Mouse (Mus musculus): Measurements from ENCODE around the gene Hsd17b6. TPM values are rescaled to one million over a fixed set of nuclear protein-coding genes. Genes with fewer than 3 reads are reported as not detected.
A peak's percentile ranks its signal among the peaks of the same experiment; 100 is the strongest.

Hsd17b6 gene
- polyA plus RNA-seq, 1 experiment from 2014 or later = not detected

DNA sequence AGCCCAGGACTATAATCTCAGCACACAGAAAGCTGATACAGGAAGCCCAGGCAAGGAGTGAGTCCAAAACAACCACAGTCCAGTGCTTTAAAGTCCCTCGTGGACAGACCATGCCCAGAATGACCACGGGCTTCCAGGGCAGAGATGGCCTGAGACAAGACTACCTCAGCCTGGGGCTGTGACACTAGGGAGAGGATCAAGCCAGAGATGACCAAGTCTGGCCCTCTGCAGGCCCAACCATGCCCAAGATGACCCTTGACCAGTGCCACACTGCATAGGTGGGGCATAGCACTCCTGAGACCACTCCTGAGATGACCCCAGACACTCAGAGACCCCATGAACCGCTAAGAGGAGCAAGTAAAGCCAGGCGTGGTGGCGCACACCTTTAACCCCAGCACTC is 2.3 kb upstream of the Hsd17b6 start:
- H3K27me3 ChIP-seq = peaks cover 19% of the 10 kb centered on the region
- in situ Hi-C loops (cut with MboI; ENCODE audit: low pct_unique_long_range_greater_than_20kb) = loop anchor here (5.0 to 10.0 kb wide), 2 partner anchors 67 to 275 kb away; partner anchors contain the start of gene Zbtb39
- ATAC-seq (no peak), DNase-seq (ENCODE audit: low read depth, low spot score) (no peak)
- POLR2A ChIA-PET = no interaction called here
- CTCF ChIA-PET = interaction anchor here (2.2 kb wide), 1 partner anchor 66 kb away, joined by 4 read pairs; no protein-coding TSS in a partner anchor
- no peak for TF ChIP-seq CTCF (IDR thresholded peaks at IDR 0.05)

GRCm38 (mm10) chr10:128008207-128008889 is 937 bp upstream of the Hsd17b6 start:
- ChIA-PET POLR2A (interaction anchor here (0.6 to 0.8 kb wide), 2 partner anchors 25 to 60 kb away, joined by 3 to 4 read pairs; no protein-coding TSS in a partner anchor), CTCF (interaction anchor here (0.9 to 2.2 kb wide), 15 partner anchors 13 to 366 kb away, joined by 3 to 9 read pairs (median 4); partner anchors contain the start of gene Stat6)
- H3K27me3 ChIP-seq = peaks cover 19% of the 10 kb centered on the region
- no peak for ATAC-seq
- in situ Hi-C loops (cut with MboI; ENCODE audit: low pct_unique_long_range_greater_than_20kb) = loop anchor here (5.0 to 10.0 kb wide), 2 partner anchors 66 to 274 kb away; partner anchors contain the start of gene Zbtb39
- peak; percentile 73 for TF ChIP-seq CTCF (IDR thresholded peaks at IDR 0.05)
- peak; percentile 19 for DNase-seq (ENCODE audit: low read depth, low spot score)

GRCm38 (mm10) chr10:128005479-128005878 is 1.9 kb downstream of the Hsd17b6 start:
- in situ Hi-C loops (cut with MboI; ENCODE audit: low pct_unique_long_range_greater_than_20kb) = loop anchor here (5.0 to 10.0 kb wide), 2 partner anchors 63 to 271 kb away; partner anchors contain the start of gene Zbtb39
- peaks cover 30% of the 10 kb centered on the region for H3K27me3 ChIP-seq
- no peak for DNase-seq (ENCODE audit: low read depth, low spot score)
- no peak for TF ChIP-seq CTCF (IDR thresholded peaks at IDR 0.05)
- ATAC-seq = no peak
- POLR2A ChIA-PET = no interaction called here
- CTCF ChIA-PET = interaction anchor here (1.2 to 2.7 kb wide), 2 partner anchors 30 to 61 kb away, joined by 3 to 7 read pairs; partner anchors contain the start of gene Naca

- ChIA-PET CTCF (interaction anchor here (2.7 kb wide), 1 partner anchor 60 kb away, joined by 7 read pairs; no protein-coding TSS in a partner anchor), POLR2A (no interaction called here)
- H3K27me3 ChIP-seq = peaks cover 36% of the 10 kb centered on the region
- no peak for TF ChIP-seq CTCF (IDR thresholded peaks at IDR 0.05)
- in situ Hi-C loops (cut with MboI; ENCODE audit: low pct_unique_long_range_greater_than_20kb) = loop anchor here (5.0 to 10.0 kb wide), 2 partner anchors 63 to 270 kb away; partner anchors contain the start of gene Zbtb39
- DNase-seq (ENCODE audit: low read depth, low spot score) (no peak), ATAC-seq (no peak)
Observed at GRCm38 (mm10) chr10:128004918-128005317, 2.5 kb downstream of the Hsd17b6 start.

DNA sequence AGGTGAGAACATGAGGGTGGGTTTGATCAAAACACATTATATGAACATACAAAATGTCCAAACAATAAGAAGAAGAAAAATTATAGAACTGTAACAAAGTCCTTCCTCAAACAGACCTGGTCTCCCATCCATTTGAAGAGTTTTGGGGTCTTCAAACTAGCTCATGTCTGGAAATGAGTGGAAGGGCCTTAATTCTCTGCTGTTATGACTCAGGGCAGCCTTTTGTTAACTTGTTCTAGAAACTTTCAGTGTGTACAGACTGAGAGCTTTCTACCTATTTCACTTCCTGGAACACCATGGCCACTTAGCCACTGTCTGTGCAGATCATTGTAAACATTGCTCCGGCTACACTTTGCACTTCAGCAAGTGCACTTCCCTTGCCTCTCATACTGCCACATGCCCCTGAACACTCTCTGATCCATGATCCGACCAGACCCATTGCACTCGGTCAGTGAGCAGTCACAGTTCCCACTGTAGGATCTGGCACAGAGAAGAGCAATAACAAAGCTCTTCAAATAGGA is 4.1 kb downstream of the Hsd17b6 start:
- in situ Hi-C loops (cut with MboI; ENCODE audit: low pct_unique_long_range_greater_than_20kb) = loop anchor here (10.0 kb wide), 1 partner anchor 269 kb away; the partner anchor contains the start of gene Zbtb39
- no peak for TF ChIP-seq CTCF (IDR thresholded peaks at IDR 0.05)
- peaks cover 42% of the 10 kb centered on the region for H3K27me3 ChIP-seq
- DNase-seq (ENCODE audit: low read depth, low spot score) (no peak), ATAC-seq (no peak)
- CTCF ChIA-PET = no interaction called here
- POLR2A ChIA-PET = no interaction called here

- ChIA-PET POLR2A (no interaction called here), CTCF (no interaction called here)
- H3K27me3 ChIP-seq = peaks cover 23% of the 10 kb centered on the region
- DNase-seq (ENCODE audit: low read depth, low spot score) (no peak), ATAC-seq (no peak)
- TF ChIP-seq CTCF (IDR thresholded peaks at IDR 0.05) = peak; percentile 52
- in situ Hi-C loops (cut with MboI; ENCODE audit: low pct_unique_long_range_greater_than_20kb) = no loop called here
Observed at GRCm38 (mm10) chr10:127998260-127998659, 9.2 kb downstream of the Hsd17b6 start.

GRCm38 (mm10) chr10:127996690-127997089 is 10.7 kb downstream of the Hsd17b6 start:
- POLR2A ChIA-PET = interaction anchor here (0.8 kb wide), 1 partner anchor 257 kb away, joined by 14 read pairs; the partner anchor contains the start of gene Zbtb39
- no peak for TF ChIP-seq CTCF (IDR thresholded peaks at IDR 0.05)
- peaks cover 30% of the 10 kb centered on the region for H3K27me3 ChIP-seq
- DNase-seq (ENCODE audit: low read depth, low spot score) (no peak), ATAC-seq (no peak)
- CTCF ChIA-PET = no interaction called here
- in situ Hi-C loops (cut with MboI; ENCODE audit: low pct_unique_long_range_greater_than_20kb) = no loop called here

GRCm38 (mm10) chr10:127985601-127986000 is 21.8 kb downstream of the Hsd17b6 start:
- peaks cover 43% of the 10 kb centered on the region for H3K27me3 ChIP-seq
- POLR2A ChIA-PET = no interaction called here
- no peak for TF ChIP-seq CTCF (IDR thresholded peaks at IDR 0.05)
- in situ Hi-C loops (cut with MboI; ENCODE audit: low pct_unique_long_range_greater_than_20kb) = no loop called here
- no peak for ATAC-seq
- DNase-seq (ENCODE audit: low read depth, low spot score) = no peak
- CTCF ChIA-PET = interaction anchor here (1.0 to 1.8 kb wide), 3 partner anchors 23 to 241 kb away, joined by 3 to 5 read pairs (median 4); no protein-coding TSS in a partner anchor

DNA sequence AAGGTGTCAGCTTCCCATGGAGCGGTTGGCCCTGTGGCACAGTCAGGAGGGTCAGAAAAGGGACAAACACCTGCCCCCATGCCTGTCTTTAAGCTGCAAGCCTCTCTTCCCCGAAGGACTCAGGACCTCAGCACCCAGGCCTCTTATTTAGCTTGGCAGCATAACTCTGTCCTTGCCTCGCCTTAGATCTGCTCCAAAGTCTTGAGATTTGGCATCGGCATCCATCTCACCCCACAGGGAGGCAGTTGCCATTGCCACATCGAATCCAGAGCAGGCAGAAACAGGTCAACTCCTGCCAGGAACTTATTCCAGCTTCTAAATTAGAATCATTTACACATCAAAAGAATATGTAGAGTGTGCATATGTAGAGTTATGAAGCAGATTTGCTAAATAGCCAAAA is 22.8 kb downstream of the Hsd17b6 start:
- ATAC-seq (no peak), DNase-seq (ENCODE audit: low read depth, low spot score) (no peak)
- no peak for TF ChIP-seq CTCF (IDR thresholded peaks at IDR 0.05)
- ChIA-PET CTCF (interaction anchor here (1.2 to 1.8 kb wide), 2 partner anchors 24 to 28 kb away, joined by 4 to 5 read pairs; no protein-coding TSS in a partner anchor), POLR2A (no interaction called here)
- in situ Hi-C loops (cut with MboI; ENCODE audit: low pct_unique_long_range_greater_than_20kb) = no loop called here
- peaks cover 48% of the 10 kb centered on the region for H3K27me3 ChIP-seq

DNA sequence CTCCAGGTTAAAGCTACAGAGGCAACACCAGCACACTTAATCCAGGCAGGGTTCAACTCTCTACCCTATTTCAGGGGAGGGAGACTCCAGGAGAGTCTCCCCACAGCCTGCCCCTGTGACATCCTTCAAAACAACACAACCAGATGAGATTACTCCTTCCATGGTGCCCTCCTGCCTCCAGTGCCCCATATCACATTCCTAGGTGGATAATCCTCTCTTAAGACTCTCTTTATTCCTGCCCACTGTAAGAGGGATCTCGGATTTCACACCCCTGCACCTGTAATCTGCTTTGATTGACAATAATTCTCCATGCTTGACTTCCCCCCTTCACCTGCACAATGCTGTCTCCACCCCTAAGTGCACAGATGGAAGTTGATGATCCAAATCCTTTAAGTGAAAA is 31.9 kb downstream of the Hsd17b6 start:
- in situ Hi-C loops (cut with MboI; ENCODE audit: low pct_unique_long_range_greater_than_20kb) = no loop called here
- no peak for TF ChIP-seq CTCF (IDR thresholded peaks at IDR 0.05)
- CTCF ChIA-PET = interaction anchor here (2.0 kb wide), 1 partner anchor 33 kb away, joined by 5 read pairs; no protein-coding TSS in a partner anchor
- H3K27me3 ChIP-seq = peaks cover 26% of the 10 kb centered on the region
- POLR2A ChIA-PET = no interaction called here
- ATAC-seq (no peak), DNase-seq (ENCODE audit: low read depth, low spot score) (no peak)

GRCm38 (mm10) chr10:127974062-127974461 is 33.3 kb downstream of the Hsd17b6 start:
- ATAC-seq (no peak), DNase-seq (ENCODE audit: low read depth, low spot score) (no peak)
- H3K27me3 ChIP-seq = peaks cover 17% of the 10 kb centered on the region
- in situ Hi-C loops (cut with MboI; ENCODE audit: low pct_unique_long_range_greater_than_20kb) = no loop called here
- POLR2A ChIA-PET = no interaction called here
- TF ChIP-seq CTCF (IDR thresholded peaks at IDR 0.05) = no peak
- CTCF ChIA-PET = interaction anchor here (1.1 to 2.0 kb wide), 2 partner anchors 10 to 34 kb away, joined by 3 to 5 read pairs; no protein-coding TSS in a partner anchor
